Mouse (Mus musculus) adrenal gland, postnatal 36 days (tissue): Measurements from ENCODE around the gene Lman2l. TPM values are rescaled to one million over a fixed set of nuclear protein-coding genes. Genes with fewer than 3 reads are reported as not detected.
A peak's percentile ranks its signal among the peaks of the same experiment; 100 is the strongest.

Experiments used
- DNase-seq, 2 experiments: peaks; one replicate each; pipeline ENCODE4 v3.0.0; 2021; ENCODE audit warnings: mixed read lengths in 1 of 2
- total RNA-seq, 2 experiments: library from RNA; stranded (reverse); gene quantifications; 2 replicates each; pipeline ENCODE4 v1.2.3; 2021

Gene Lman2l
- total RNA-seq, 2 experiments from 2014 or later = 36.4 to 52.2 TPM

DNA sequence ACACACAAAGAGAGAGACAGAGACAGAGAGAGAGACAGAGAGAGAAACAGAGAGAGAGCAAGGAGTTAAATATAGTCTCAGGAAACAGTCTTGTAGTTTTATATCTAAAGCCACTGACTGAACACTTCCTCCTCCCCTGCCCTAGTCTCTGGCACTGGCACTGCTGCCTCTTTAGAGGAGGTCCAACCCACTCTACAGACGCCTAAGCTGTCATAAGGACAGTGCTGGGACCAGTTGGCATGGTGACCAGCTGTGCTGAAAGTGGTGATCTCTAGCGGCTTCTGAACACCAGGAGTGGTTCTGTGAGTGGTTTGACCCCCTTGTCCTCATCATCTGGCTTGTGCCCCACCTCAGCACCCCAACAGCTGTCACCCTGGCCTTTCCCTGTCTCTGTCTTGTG, 16.8 kb upstream of the Lman2l start:
- DNase-seq = no peak

DNA sequence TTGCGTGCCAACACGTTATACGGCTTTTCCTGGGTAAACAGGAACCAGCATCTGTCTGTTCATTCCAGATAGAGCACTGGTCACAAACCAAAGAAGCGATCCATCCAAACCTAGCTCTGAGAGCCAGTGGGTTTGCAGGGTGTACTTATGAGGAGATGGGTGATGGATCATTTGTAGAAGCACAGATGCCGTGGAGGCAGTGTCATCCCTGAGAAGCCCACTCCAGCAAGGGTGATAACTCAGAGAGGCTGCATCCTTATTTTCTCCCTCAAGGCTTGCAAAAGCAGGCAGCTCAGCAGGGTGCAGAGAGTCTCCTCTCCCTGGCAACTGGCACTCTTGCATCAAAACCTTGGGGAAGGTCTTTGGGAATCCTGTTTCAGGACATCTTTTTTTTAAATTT, 13.1 kb upstream of the Lman2l start:
- no peak for DNase-seq

DNA sequence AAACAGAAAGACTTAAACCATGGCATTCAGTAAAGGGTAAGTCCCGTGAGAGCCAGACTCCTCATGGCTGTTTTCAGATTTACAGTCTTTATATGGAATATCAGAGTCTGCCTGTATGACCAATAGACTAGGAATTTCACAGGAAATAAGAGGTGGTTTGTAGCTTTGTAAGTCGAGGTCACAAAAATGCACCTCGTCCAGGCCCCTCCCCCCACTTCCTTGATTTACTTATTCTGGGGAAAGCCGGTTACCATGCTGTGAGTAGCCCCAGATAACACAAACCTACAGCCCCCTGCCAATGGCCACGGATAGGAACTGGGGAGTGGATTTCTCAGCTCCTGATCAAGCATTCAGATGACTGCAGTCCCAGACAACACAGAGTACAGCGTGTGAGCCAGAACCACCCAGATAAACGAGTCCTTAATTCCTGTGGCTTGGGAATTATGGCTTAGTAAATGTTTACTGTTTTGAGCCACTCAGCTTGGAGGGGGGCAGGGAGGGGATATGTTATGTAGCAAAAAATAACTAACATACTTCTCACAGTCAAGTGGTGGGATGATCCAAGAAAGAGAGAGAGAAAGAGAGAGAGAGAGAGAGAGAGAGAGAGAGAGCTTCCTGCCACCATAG, 12.4 kb upstream of the Lman2l start:
- no peak for DNase-seq

DNA sequence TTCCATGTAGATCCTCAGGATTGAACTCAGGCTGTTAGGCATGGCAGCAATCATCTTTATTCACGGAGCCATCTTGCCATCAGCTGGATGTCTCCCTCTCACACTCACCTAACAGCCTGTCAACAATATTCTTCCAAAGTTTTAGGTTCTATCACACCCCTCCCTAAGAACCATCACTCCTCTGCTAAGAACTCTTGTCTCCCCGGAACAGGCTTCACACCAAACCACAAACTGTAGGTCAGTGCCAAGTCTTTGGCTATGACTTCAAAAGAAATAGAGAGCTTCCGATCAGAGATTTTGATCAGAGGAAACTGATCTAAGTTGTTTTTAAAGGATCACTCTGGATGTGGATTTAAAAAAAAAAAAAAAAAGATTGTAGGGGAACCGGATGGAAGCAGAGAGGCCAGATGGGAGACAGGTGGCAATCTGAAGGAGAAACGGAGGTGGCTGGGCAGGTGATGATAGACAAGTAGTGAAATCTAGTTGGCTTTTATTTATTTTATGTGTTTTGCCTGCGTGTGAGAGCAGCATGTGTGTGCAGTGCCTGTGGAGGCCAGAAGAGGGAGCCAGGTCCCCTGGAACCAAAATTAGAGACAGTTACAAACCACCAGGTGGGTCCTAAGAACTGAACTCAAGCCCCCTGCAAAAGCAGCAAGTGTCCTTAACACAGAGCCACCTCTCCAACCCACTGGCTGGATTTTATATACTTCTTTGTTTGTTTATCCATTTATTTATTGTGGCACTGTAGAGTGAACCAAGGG, 9.2 kb upstream of the Lman2l start:
- no peak for DNase-seq

DNA sequence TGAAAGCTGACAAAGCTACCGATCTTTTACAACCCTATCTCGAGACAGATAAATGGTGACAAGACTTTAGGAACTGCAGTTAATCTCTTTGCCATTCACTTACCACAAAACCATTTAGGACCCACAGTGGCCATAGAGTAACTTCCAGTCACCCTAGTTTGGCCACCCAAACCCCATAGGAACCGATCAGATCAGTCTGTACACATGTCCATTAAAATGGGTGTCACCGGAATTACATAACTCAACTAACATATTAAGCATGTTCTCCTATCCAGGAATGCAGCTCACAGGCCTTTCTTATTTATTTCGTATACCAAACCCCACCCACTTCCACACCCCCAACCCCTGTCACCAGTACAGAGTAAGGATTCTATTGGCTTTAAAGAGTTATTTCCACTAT, 1.8 kb upstream of the Lman2l start:
- no peak for DNase-seq

DNA sequence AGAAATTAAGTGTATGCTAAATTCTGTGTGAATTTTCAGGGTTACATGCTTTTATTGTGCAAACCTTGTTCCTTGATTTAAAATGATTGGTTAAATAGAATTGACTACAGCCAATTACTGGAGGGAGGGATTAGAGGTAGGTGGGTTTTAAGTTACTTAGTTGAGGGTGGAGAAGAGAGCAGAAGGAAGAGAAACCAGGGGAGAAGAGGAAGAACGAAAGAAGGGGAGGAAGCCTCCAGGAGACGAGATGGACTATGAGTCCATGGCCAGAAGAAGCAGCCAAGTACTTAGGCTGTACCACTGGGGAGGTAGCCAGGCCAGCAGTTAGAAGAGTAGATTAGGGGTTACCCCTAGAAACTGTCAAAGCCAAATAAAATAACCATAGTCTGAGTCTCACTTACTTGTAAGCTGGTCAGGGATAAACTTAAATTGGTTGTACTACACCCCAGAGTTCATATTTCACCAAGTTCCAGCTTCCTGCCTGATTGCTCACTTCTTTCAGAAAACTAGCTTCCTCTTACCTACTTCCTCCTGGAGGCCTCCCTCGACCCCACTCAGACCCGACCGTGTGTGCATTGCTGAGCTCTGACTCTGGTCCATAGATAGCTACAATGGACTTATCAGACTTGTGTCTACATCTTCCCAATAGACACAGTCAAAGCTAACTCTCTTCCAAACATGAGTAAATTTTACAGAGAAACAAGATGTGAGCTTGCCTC, 1.2 kb upstream of the Lman2l start:
- DNase-seq = no peak

DNA sequence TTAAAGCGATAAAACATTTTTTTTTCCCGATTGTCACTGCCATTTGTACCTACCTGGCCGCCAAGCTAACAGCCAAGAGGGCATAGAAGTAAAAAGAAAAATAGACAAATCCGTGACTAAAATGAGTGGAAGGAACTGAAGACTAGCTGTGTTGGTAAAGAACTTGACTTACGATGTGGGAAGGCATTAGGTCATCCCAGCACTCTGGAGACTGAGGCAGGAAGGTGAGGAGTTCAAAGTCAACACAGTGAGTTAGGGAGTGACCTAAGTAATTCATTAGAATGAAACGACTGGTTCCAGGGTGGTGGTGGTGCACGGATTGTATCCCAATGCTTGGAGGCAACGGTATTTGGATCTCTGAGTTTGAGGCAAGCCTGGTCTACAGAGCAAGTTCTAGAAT, 437 bp upstream of the Lman2l start:
- DNase-seq = no peak

DNA sequence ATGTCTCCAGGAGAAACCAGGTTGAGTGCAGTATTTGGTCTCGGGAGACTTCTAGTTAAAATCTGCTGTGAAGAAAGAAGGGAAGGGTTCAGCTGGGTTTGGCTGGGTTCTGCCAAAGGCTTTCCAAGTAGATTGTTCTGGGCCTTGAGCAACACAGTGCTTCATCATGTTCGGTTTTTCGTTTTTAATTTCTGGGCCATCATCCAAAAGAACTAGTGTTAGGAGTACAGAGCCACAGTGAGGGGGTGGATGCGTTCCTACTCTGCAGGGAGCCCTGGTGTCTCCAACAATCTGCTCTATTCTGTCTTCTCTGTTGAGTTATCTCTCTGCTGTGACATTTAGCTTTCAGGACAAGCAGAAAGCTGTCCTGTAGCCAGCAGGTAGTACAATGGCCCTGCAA, 4.0 kb downstream of the Lman2l start:
- peak; percentile 20 to 52 for DNase-seq

DNA sequence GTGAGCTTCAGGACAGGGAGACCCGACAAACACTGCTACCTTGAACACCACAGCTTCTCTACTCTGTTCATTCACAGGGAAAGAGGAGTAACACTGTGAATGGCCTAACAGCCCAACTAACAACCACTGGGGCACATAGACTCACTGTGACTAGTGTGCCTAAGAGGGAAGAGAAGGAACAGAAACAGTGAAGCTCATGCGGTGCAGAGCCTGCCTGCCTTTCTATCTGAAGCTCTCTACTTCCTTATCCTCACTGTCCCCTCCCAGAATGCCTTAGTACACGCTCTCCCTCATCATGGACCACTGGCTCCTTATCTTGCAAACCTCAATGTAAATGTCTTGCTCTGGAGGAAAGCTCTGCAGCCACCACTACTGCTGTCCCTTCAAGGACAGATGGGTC, 7.8 kb downstream of the Lman2l start:
- DNase-seq = no peak

DNA sequence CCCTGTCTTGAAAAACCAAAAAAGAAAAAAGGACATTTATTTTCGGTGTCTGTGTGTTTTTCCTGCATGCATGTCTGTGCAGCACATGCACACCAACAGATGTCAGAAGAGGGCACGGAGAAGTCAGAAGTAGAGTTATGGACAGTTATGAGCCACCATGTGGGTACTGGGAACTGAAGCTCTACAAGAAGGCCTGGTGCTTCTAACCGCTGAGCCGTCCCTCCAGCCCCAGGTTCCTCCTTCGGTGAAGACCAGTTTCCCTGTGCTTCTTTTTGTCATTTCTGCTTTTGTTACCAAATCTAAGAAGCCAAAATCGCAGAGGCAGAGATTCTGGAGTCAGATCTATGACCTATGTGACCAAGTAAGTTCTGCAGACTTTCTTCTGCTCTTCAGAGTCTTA, 8.6 kb downstream of the Lman2l start:
- no peak for DNase-seq

DNA sequence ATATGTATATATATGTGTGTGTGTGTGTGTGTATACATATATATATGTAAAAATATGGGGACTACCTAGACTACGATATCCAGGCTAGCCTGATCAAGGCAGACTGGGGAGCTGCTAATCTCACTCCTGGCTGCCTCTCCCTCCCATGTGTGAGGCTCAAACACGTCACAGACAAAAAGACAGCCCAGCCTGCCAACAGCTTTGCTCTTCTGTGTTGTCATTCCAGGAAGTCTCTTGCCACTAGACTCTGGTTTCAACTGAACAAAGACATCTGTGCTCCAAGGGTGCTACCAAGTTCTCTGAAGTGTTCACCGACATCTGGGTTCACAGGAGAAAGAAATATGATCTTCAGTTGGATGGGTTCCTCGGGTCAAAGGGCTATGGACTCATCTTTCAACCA, 10.0 kb downstream of the Lman2l start:
- DNase-seq = no peak

DNA sequence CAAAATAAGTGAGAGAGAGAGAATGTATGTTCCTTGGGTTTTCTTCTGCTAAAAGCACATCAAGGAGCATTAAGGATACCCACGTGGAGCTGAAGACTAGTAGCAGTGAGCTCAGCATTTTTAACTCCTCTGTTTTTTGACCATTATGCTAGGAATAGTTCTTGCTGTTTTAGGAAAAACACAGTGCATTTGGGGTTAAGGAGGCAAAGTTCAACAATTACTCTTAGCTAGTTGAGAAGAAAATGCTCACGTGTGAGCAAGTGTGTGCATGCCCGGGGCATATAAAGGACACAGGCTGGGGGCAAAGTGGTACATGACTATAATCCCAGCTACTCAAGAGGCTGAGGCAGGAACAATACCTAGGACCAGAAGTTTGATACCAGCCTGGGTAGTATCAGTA, 11.5 kb downstream of the Lman2l start:
- DNase-seq = no peak

DNA sequence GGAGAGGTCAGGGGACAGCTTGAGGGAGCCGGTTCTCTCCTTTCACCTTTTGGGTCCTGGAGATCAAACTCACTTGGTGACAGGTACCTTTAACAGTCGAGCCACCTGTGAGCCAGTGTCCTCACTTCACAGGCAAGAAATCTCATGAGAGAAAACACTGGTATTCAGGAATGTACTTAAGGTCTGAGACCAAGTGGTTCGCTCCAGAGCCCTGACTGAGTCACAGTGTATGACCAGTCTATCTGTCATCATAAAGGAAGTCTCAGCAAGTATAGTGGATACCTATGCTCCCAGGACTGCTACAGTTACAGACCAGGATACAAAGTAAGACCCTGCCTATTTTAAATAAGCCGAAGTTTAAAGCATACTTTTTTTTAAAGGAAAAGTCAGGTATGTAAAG, 12.1 kb downstream of the Lman2l start:
- DNase-seq = no peak

DNA sequence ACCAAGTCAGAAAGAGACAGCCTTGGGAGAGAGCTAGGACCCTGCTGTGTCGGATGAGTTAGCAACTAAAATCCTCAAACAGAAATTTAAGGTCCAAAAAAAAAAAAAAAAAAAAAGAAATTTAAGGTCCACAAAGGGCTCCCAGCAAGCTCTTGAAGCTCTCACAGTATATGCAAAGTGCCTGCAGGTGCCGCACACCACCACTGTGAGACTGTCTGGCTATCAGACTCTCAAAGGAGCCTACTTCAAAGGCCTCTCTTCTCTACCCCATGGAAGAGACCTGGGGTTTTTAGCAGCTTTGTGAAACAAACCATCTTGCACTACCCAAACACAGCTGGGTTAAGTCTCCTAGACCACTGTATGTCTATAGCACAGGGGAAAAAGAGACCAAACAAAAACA, 15.6 kb downstream of the Lman2l start:
- no peak for DNase-seq

DNA sequence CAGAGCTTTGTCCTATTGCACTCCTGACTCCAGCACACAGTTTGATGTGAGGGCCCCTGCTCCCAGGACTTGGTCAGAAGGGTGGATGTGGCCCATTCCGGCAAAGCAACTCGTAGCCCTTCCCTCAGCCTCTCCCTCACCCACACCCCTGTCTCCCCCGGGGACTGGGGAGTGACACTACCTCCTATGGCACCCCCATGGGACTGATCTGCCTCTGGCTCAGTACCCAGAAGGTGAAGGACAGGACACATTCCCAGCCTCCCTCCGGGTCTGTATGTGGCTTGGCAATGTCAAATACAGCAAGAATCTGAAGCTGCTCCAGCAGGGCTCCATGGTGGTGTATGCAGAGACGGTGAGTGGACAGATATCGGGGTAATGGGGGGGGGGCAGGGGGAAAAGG, 40.5 kb downstream of the Lman2l start:
- peak; percentile 52 for DNase-seq

DNA sequence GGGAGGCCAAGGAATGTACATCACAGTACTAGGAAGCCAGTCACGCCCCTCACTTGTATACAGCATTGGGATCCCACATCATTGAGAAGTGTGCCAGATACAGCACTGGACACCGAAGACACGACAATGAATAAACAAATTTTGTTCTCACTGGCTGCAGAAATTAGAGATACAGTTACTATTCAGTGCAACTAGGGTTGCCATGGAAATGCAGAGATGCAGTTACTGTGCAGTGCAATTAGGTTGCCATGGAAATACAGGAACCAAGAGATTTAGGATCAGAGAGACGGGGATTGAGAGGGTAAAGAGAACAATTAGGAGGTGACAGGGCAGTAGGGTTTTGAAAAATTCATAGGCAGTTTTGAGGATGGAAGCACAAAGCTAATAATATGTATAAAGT, 43.6 kb downstream of the Lman2l start:
- no peak for DNase-seq

DNA sequence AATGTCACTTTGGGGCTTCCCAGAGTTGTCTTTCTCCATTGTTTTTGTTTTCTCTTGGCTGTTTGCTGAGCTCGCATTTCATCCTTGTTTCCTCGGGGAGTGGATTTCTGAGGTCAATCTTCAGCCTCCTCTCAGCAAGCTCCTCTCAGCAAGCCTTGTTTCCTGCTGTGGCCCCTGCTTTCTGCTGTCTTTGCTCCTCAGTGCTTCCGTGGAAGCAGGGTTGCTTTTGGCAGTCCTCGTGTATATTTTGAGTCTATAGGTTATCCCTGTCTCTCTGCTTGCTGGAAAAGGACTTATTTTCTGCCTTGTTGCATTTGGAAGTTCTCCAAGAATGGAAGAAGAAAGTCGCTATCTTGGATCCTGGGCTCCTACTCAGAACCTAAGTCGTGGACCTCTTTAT, 48.0 kb downstream of the Lman2l start:
- DNase-seq = no peak

DNA sequence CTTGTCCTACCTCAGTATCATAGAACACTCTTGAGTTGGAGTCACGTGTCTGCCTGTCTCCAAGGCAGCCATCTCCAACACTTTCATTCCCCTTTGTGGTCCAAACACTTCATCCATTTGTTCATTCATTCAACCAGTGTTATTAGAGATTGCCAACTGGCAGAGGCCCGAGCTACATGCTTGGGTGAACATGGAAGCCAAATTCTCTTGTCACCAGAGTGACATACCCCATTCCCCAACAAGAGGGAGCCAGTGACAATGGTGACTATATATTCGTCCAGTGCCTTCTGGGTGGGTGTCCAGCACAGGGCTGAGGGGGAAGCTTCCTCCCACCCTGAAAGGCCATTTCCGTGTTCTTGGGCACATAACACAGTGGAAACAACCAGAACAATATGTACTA, 65.5 kb downstream of the Lman2l start:
- no peak for DNase-seq

DNA sequence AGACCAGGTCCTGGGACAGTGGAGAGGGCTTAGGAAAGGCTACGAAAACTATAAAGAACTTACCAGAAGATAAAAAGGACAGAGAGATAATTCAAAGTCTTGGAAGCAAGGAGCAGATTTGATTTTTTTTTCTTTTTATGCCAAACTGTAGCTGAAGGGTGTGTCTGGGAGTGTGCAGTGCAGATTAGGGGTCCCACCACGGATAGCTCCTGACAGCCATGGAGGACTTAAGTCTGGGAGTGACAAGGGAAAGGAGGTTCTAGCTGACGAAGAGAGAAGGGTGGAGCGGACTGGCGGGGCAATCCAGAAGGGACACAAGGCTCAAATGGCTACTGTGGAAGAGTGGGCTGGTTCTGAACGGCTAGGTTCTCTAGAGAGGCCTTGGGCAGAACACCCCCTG, 66.2 kb downstream of the Lman2l start:
- DNase-seq = no peak

DNA sequence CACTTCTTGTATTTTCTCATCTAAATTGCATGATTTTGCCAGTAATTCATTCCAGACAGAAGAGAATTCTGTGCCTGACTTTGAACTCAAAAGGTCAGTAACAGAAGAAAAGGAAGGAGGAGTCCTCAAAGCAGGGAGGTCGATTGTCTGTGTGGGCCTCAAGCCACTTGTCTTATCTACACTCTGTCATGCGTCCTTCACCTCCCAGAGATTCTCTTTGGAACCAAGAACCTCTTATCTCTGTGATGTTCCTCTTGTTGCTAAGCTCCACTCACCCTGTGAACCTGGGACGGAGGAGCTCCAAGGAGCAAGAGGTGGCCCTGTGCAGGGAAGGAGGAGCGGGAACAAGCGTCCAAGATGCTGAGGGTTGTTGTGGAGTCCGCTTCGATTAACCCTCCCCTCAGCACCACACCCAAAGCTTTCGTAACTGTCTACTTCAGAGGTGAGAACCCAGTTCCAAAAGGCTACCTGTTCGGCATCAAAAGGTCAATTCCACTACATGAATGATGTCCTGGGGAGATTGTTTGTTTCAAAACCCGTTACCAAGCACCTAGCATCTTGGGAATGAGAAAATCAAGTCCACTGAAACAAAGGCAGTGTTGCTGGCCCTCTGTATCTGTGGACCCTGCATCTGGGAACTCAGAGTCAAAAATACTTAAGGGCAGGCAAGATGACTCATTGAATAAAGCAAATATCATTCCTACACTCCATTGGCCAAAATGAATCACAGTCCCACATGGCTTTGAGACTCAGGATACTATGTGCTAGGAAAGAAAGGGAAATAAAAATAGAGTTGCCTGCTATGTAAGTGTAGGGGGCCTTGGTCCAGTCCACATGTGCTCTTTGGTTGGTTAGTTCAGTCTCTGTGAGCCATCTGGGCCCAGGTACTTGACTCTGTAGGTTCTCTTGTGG, 72.9 kb downstream of the Lman2l start, which contains the start of gene Fer1l5:
Gene Fer1l5 (plus strand): TSS at position 358 of the 912 bp plus-strand sequence.
- DNase-seq = no peak

DNA sequence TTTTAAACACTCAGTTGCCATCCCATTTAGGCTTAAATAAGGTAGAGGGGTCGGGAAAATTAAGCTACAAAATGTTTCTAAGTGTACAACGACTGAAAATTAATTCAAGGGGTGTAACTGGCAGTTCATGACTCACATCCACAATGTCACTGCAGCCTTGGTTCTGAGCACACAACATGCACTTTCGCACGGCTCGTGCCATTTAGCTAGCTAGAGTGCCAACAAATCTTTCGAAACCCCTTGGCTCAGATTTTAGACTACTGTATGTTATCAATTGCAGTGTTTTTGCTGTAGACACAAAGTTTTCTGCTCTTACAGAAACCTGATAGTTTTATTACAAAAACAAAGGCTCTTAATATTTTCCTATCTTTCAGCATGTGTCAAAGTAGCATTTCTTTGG, 74.2 kb downstream of the Lman2l start:
- DNase-seq = peak; percentile 66 to 69
